Mouse (Mus musculus): ENCODE measurements at regions not wholly inside any gene's neighbourhood (a gene's known extent, or its start where the extent isn't known, plus 50 kb on each side); places are given as distances from the start of the nearest gene placed in this dataset.
A peak's percentile ranks its signal among the peaks of the same experiment; 100 is the strongest.

GRCm38 (mm10) chr3:99741249-99742222 is 143.7 kb upstream of the Spag17 start:
- peaks cover 29% of the 10 kb centered on the region for H3K4me1 ChIP-seq
- H3K27me3 ChIP-seq (ENCODE audit: low read depth, poor library complexity, severe bottlenecking): no peaks in the 10 kb centered on the region
- no peak overlapping the region for H3K4me3 ChIP-seq
- WGBS: 67% methylated on average over 3 of the region's 3 CpGs
- H3K36me3 ChIP-seq: no peaks in the 10 kb centered on the region
- DNase-seq (ENCODE audit: low spot score): no peak
- no peak overlapping the region for H3K27ac ChIP-seq
- no peaks in the 10 kb centered on the region for H3K9me3 ChIP-seq (replicated peaks)

GRCm38 (mm10) chr3:99749725-99750124 is 135.5 kb upstream of the Spag17 start:
- H3K4me1 ChIP-seq: peaks cover 48% of the 10 kb centered on the region
- no peaks in the 10 kb centered on the region for H3K27me3 ChIP-seq (ENCODE audit: low read depth, poor library complexity, severe bottlenecking)
- H3K4me3 ChIP-seq: no peak overlapping the region
- no peaks in the 10 kb centered on the region for H3K36me3 ChIP-seq
- peak overlapping the region; percentile 80 for H3K27ac ChIP-seq
- peak; percentile 65 for DNase-seq (ENCODE audit: low spot score)
- no peaks in the 10 kb centered on the region for H3K9me3 ChIP-seq (replicated peaks)
- 42% methylated on average over 8 of the region's 8 CpGs for WGBS

GRCm38 (mm10) chr3:99778526-99778925 is 106.7 kb upstream of the Spag17 start:
- WGBS: 82% methylated on average over 6 of the region's 6 CpGs
- no peak overlapping the region for H3K4me3 ChIP-seq
- no peaks in the 10 kb centered on the region for H3K36me3 ChIP-seq
- H3K27me3 ChIP-seq (ENCODE audit: low read depth, poor library complexity, severe bottlenecking): no peaks in the 10 kb centered on the region
- no peaks in the 10 kb centered on the region for H3K4me1 ChIP-seq
- no peaks in the 10 kb centered on the region for H3K9me3 ChIP-seq (replicated peaks)
- H3K27ac ChIP-seq: no peak overlapping the region
- no peak for DNase-seq (ENCODE audit: low spot score)

- Histone ChIP-seq H3K4me3 (no peak overlapping the region), H3K4me1 (peaks cover 4% of the 10 kb centered on the region; the same call in 1 of the 2 replicates), H3K27me3 (ENCODE audit: low read depth, poor library complexity, severe bottlenecking) (no peaks in the 10 kb centered on the region), H3K36me3 (no peaks in the 10 kb centered on the region), H3K9me3 (replicated peaks) (no peaks in the 10 kb centered on the region), H3K27ac (no peak overlapping the region)
- 75% methylated on average over 3 of the region's 3 CpGs for WGBS
- DNase-seq (ENCODE audit: low spot score): no peak
These were observed 99.2 kb upstream of the Spag17 start for GRCm38 (mm10) chr3:99785955-99786529.

- Histone ChIP-seq H3K4me1 (peaks cover 15% of the 10 kb centered on the region; the same call in 1 of the 2 replicates), H3K27ac (no peak overlapping the region), H3K27me3 (ENCODE audit: low read depth, poor library complexity, severe bottlenecking) (no peaks in the 10 kb centered on the region), H3K4me3 (no peak overlapping the region), H3K36me3 (no peaks in the 10 kb centered on the region), H3K9me3 (replicated peaks) (no peaks in the 10 kb centered on the region)
- WGBS: 89% methylated on average over 6 of the region's 6 CpGs
- no peak for DNase-seq (ENCODE audit: low spot score)
These were observed 93.9 kb upstream of the Spag17 start for GRCm38 (mm10) chr3:99791316-99791715.

- H3K36me3 ChIP-seq: no peaks in the 10 kb centered on the region
- H3K4me3 ChIP-seq: no peak overlapping the region
- no peak for DNase-seq (ENCODE audit: low spot score)
- 92% methylated on average over 3 of the region's 3 CpGs for WGBS
- peaks cover 14% of the 10 kb centered on the region; the same call in 1 of the 2 replicates for H3K4me1 ChIP-seq
- no peaks in the 10 kb centered on the region for H3K27me3 ChIP-seq (ENCODE audit: low read depth, poor library complexity, severe bottlenecking)
- no peak overlapping the region for H3K27ac ChIP-seq
- no peaks in the 10 kb centered on the region for H3K9me3 ChIP-seq (replicated peaks)
These were observed 91.6 kb upstream of the Spag17 start for GRCm38 (mm10) chr3:99793622-99794021.

GRCm38 (mm10) chr3:99795835-99796234 is 89.4 kb upstream of the Spag17 start:
- Histone ChIP-seq H3K9me3 (replicated peaks) (no peaks in the 10 kb centered on the region), H3K36me3 (no peaks in the 10 kb centered on the region)

GRCm38 (mm10) chr3:99797791-99798190 is 87.4 kb upstream of the Spag17 start:
- Histone ChIP-seq H3K36me3 (no peaks in the 10 kb centered on the region), H3K27me3 (ENCODE audit: low read depth, poor library complexity, severe bottlenecking) (no peaks in the 10 kb centered on the region), H3K4me3 (no peak overlapping the region), H3K4me1 (peaks cover 14% of the 10 kb centered on the region; the same call in 1 of the 2 replicates), H3K27ac (no peak overlapping the region), H3K9me3 (replicated peaks) (no peaks in the 10 kb centered on the region)
- WGBS: 44% methylated on average over 2 of the region's 2 CpGs
- DNase-seq (ENCODE audit: low spot score): no peak

More at GRCm38 (mm10) chr3:99795835-99796234, 89.4 kb upstream of the Spag17 start:
- Histone ChIP-seq H3K27me3 (ENCODE audit: low read depth, poor library complexity, severe bottlenecking) (no peaks in the 10 kb centered on the region), H3K4me3 (no peak overlapping the region), H3K27ac (no peak overlapping the region), H3K4me1 (peaks cover 14% of the 10 kb centered on the region; the same call in 1 of the 2 replicates)
- DNase-seq (ENCODE audit: low spot score): no peak
- 85% methylated on average over 2 of the region's 2 CpGs for WGBS

- Histone ChIP-seq H3K4me3 (no peak overlapping the region), H3K27ac (peak overlapping the region; percentile 79), H3K4me1 (peaks cover 61% of the 10 kb centered on the region), H3K27me3 (ENCODE audit: low read depth, poor library complexity, severe bottlenecking) (no peaks in the 10 kb centered on the region), H3K9me3 (replicated peaks) (no peaks in the 10 kb centered on the region), H3K36me3 (no peaks in the 10 kb centered on the region)
- whole genome bisulfite sequencing: 48% methylated on average over 4 of the region's 4 CpGs
- DNase-seq (ENCODE audit: low spot score): peak; percentile 47
These were observed 74.7 kb upstream of the Spag17 start for GRCm38 (mm10) chr3:99810532-99810931.

- no peak overlapping the region for H3K4me3 ChIP-seq
- peak overlapping the region; percentile 79 for H3K27ac ChIP-seq
- DNase-seq (ENCODE audit: low spot score): no peak
- H3K9me3 ChIP-seq (replicated peaks): no peaks in the 10 kb centered on the region
- H3K4me1 ChIP-seq: peaks cover 64% of the 10 kb centered on the region
- no peaks in the 10 kb centered on the region for H3K27me3 ChIP-seq (ENCODE audit: low read depth, poor library complexity, severe bottlenecking)
- no peaks in the 10 kb centered on the region for H3K36me3 ChIP-seq
- WGBS: 83% methylated on average over 3 of the region's 3 CpGs
These were observed 73.9 kb upstream of the Spag17 start for GRCm38 (mm10) chr3:99811276-99811675.

GRCm38 (mm10) chr3:99812836-99813235 is 72.4 kb upstream of the Spag17 start:
- no peaks in the 10 kb centered on the region for H3K36me3 ChIP-seq
- H3K27me3 ChIP-seq (ENCODE audit: low read depth, poor library complexity, severe bottlenecking): no peaks in the 10 kb centered on the region
- H3K9me3 ChIP-seq (replicated peaks): no peaks in the 10 kb centered on the region
- H3K27ac ChIP-seq: peak overlapping the region; percentile 81
- H3K4me1 ChIP-seq: peaks cover 70% of the 10 kb centered on the region
- peak; percentile 65 for DNase-seq (ENCODE audit: low spot score)
- 25% methylated on average over 4 of the region's 4 CpGs for WGBS
- no peak overlapping the region for H3K4me3 ChIP-seq

GRCm38 (mm10) chr3:99815115-99815514 is 70.1 kb upstream of the Spag17 start:
- Histone ChIP-seq H3K27me3 (ENCODE audit: low read depth, poor library complexity, severe bottlenecking) (no peaks in the 10 kb centered on the region), H3K4me3 (no peak overlapping the region), H3K4me1 (peaks cover 65% of the 10 kb centered on the region), H3K36me3 (no peaks in the 10 kb centered on the region), H3K27ac (no peak overlapping the region), H3K9me3 (replicated peaks) (no peaks in the 10 kb centered on the region)
- no peak for DNase-seq (ENCODE audit: low spot score)
- 64% methylated on average over 3 of the region's 3 CpGs for WGBS

- WGBS: 30% methylated on average over 8 of the region's 8 CpGs
- Histone ChIP-seq H3K4me3 (no peak overlapping the region), H3K9me3 (replicated peaks) (no peaks in the 10 kb centered on the region), H3K36me3 (no peaks in the 10 kb centered on the region), H3K4me1 (peaks cover 40% of the 10 kb centered on the region), H3K27me3 (ENCODE audit: low read depth, poor library complexity, severe bottlenecking) (no peaks in the 10 kb centered on the region), H3K27ac (peak overlapping the region; percentile 65; the same call in 1 of the 2 replicates)
- DNase-seq (ENCODE audit: low spot score): peak; percentile 41
These were observed 67.2 kb upstream of the Spag17 start for GRCm38 (mm10) chr3:99817965-99818364.
